In genomic region chrX:167091841-167092240, GRCm38 (mm10) we compare ENCODE assay signal across 8 mouse cellular contexts.
DNase-seq lines count a peak whose midpoint lies in the region; ATAC-seq and TF ChIP-seq lines count a peak whose summit lies in the region.

No protein-coding gene starts in this region.

- H3K4me3 ChIP-seq in liver, embryonic 11.5 days (ENCODE audit: low read depth, low read length): no peak overlapping the region
- H3K4me3 ChIP-seq in gastrocnemius, adult 2 months: no peak overlapping the region
- no peak overlapping the region for H3K4me3 ChIP-seq in midbrain, embryonic 14.5 days (replicated peaks; ENCODE audit: low read depth, low read length)

- WGBS in liver, embryonic 11.5 days: 58% methylated on average over 1 of the region's 1 CpGs
- 76% methylated on average over 1 of the region's 1 CpGs for WGBS in midbrain, embryonic 14.5 days

- no peak overlapping the region for H3K4me2 ChIP-seq in liver, embryonic 11.5 days
- no peak overlapping the region for H3K4me2 ChIP-seq in midbrain, embryonic 14.5 days (ENCODE audit: low read length)

- H3K27me3 ChIP-seq in liver, embryonic 11.5 days (replicated peaks; ENCODE audit: control insufficient read depth, insufficient read depth, low read length): no peaks in the 10 kb centered on the region; the same call in 1 of the 2 replicates
- no peaks in the 10 kb centered on the region for H3K27me3 ChIP-seq in midbrain, embryonic 14.5 days (ENCODE audit: control insufficient read depth, insufficient read depth, low read length)

- no peak overlapping the region for H3K9ac ChIP-seq in liver, embryonic 11.5 days (ENCODE audit: low read depth, low read length)
- no peak overlapping the region for H3K9ac ChIP-seq in midbrain, embryonic 14.5 days (replicated peaks; ENCODE audit: low read length)

- intact Hi-C loops in gastrocnemius, adult 2 months (cut with DNase I): no loop called here

- no peak overlapping the region for H3K27ac ChIP-seq in liver, embryonic 11.5 days (ENCODE audit: low read depth, low read length)
- peak overlapping the region; percentile 51 for H3K27ac ChIP-seq in gastrocnemius, adult 2 months
- H3K27ac ChIP-seq in midbrain, embryonic 14.5 days (replicated peaks; ENCODE audit: low read depth, low read length): no peak overlapping the region

- H3K9me3 ChIP-seq in liver, embryonic 11.5 days (ENCODE audit: control insufficient read depth, low read length): no peaks in the 10 kb centered on the region
- H3K9me3 ChIP-seq in midbrain, embryonic 14.5 days (ENCODE audit: control insufficient read depth, low read length): no peaks in the 10 kb centered on the region

- no peak for ATAC-seq in liver, embryonic 11.5 days (replicated peaks; ENCODE audit: low FRiP score)
- ATAC-seq in neutrophil, adult 5-6 weeks (ENCODE audit: extremely low read depth, insufficient number of reproducible peaks, low FRiP score, poor library complexity, severe bottlenecking): peak; percentile 96
- ATAC-seq in midbrain, embryonic 14.5 days (ENCODE audit: low FRiP score, low TSS enrichment): no peak

- no peak for TF ChIP-seq CTCF in gastrocnemius, adult 2 months (IDR thresholded peaks at IDR 0.05)

- H3K36me3 ChIP-seq in liver, embryonic 11.5 days (ENCODE audit: control insufficient read depth, insufficient read depth, low read length): no peaks in the 10 kb centered on the region
- H3K36me3 ChIP-seq in midbrain, embryonic 14.5 days (ENCODE audit: control insufficient read depth, insufficient read depth, low read length): no peaks in the 10 kb centered on the region

- H3K4me1 ChIP-seq in liver, embryonic 11.5 days (replicated peaks; ENCODE audit: control insufficient read depth, insufficient read depth, low read length): no peaks in the 10 kb centered on the region
- H3K4me1 ChIP-seq in midbrain, embryonic 14.5 days (ENCODE audit: control insufficient read depth, insufficient read depth, low read length): no peaks in the 10 kb centered on the region

- DNase-seq in liver: peak; percentile 11
- DNase-seq in liver, embryonic 11.5 days (ENCODE audit: low spot score): no peak
- DNase-seq in gastrocnemius, adult 2 months: peak; percentile 69
- peak; percentile 46 to 60 for DNase-seq in kidney, postnatal 25 days
- no peak for DNase-seq in midbrain, embryonic 14.5 days
- no peak for DNase-seq in layer of hippocampus, adult 8-10 months (ENCODE audit: low spot score in 2 of 2)
- DNase-seq in right cerebral cortex, postnatal 36 days (ENCODE audit: low spot score in 2 of 2): no peak

Comparison
In these comparisons a context has a peak if more than half of its experiments do, and no peak if none do; other contexts are left out.
1. DNase-seq: peak in liver (single experiment), gastrocnemius, adult 2 months (single experiment) and kidney, postnatal 25 days (2 of 2); none in liver, embryonic 11.5 days (single experiment), midbrain, embryonic 14.5 days (single experiment), layer of hippocampus, adult 8-10 months (0 of 2) and right cerebral cortex, postnatal 36 days (0 of 2).